Mouse (Mus musculus) midbrain, embryonic 15.5 days (tissue): ENCODE measurements around the gene Cacna2d3. TPM values are rescaled to one million over a fixed set of nuclear protein-coding genes. Genes with fewer than 3 reads are reported as not detected.

Experiments used
- ATAC-seq: fragments of 200-750 bp; cut with Nextera tagmentation; replicated peaks from 2 replicates; pipeline ENCODE4 v1.8.0; 2017; ENCODE audit warnings: moderate TSS enrichment
- H3K27ac ChIP-seq: fragments of 300-500 bp; sonication (generic); 2 replicates; pipeline ENCODE4 v1.5.1; 2015; ENCODE audit warnings: mild to moderate bottlenecking, inconsistent platforms
- H3K27me3 ChIP-seq: fragments of 300-500 bp; sonication (generic); replicated peaks from 2 replicates; pipeline ENCODE4 v1.6.1; 2015; ENCODE audit warnings: inconsistent platforms
- H3K36me3 ChIP-seq: fragments of 300-500 bp; sonication (generic); replicated peaks from 2 replicates; pipeline ENCODE4 v1.6.1; 2015; ENCODE audit warnings: inconsistent platforms
- H3K4me1 ChIP-seq: fragments of 300-500 bp; sonication (generic); 2 replicates; pipeline ENCODE4 v1.6.1; 2015; ENCODE audit warnings: inconsistent platforms
- H3K4me2 ChIP-seq: fragments of 300-500 bp; sonication (generic); 2 replicates; pipeline ENCODE4 v1.6.1; 2015; ENCODE audit warnings: inconsistent platforms, mild to moderate bottlenecking, moderate library complexity
- H3K4me3 ChIP-seq: fragments of 300-500 bp; sonication (generic); 2 replicates; pipeline ENCODE4 v1.5.1; 2015; ENCODE audit warnings: mild to moderate bottlenecking, inconsistent platforms
- H3K9ac ChIP-seq: fragments of 300-500 bp; sonication (generic); 2 replicates; pipeline ENCODE4 v1.6.1; 2015; ENCODE audit warnings: mild to moderate bottlenecking, inconsistent platforms
- H3K9me3 ChIP-seq: fragments of 300-500 bp; sonication (generic); 2 replicates; pipeline ENCODE4 v1.6.1; 2016; ENCODE audit warnings: inconsistent platforms
- WGBS: fragments of 180-500 bp; shearing (Covaris S2); methylation state at CpG from one replicate; pipeline ENCODE4 v1.1.7; 2015; ENCODE audit warnings: mixed read lengths; 5-methylcytosine and 5-hydroxymethylcytosine counted together
- polyA plus RNA-seq: library from polyadenylated mRNA; unstranded; fragments of >200 nt; fragmentation: Nextera tagmentation; extraction: Ambion mirVana; gene quantifications from 2 replicates; pipeline ENCODE4 v1.2.1, GENCODE M21; 2015

The Cacna2d3 gene
- polyA plus RNA-seq, 1 experiment from 2014 or later, result 41.9 TPM

- 91% methylated on average over 5 of the region's 5 CpGs for WGBS
- no peaks in the 10 kb centered on the region for H3K9me3 ChIP-seq
- H3K36me3 ChIP-seq, result no peaks in the 10 kb centered on the region
These were observed 626.2 kb downstream of the Cacna2d3 start for GRCm38 (mm10) chr14:29095431-29095830.

DNA sequence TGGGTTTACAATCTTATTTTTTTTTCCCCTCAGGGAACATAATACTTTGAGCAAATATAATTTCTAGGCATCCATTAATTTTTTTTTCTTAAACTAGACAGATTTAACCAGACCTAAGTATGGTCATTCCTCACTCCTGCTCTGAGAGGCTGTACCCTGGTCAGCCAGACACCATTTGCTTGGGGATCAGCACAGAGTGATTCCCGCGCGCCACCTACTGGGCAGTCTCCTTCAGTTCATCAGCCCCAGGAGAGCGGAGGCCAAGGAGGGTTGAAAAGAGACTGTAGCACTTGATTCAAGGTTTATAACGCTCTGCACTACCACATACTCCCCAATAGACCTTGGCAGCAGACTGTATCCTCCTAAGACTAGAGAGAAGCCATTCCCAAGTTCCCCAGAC lies 631.6 kb downstream of the Cacna2d3 start:
- Histone ChIP-seq H3K27ac (no peak overlapping the region), H3K36me3 (no peaks in the 10 kb centered on the region), H3K9me3 (no peaks in the 10 kb centered on the region), H3K4me2 (no peak overlapping the region), H3K27me3 (no peaks in the 10 kb centered on the region), H3K4me1 (no peaks in the 10 kb centered on the region), H3K4me3 (no peak overlapping the region), H3K9ac (no peak overlapping the region)
- ATAC-seq, result peak; percentile 84
- WGBS, result 5% methylated on average over 5 of the region's 5 CpGs

More at GRCm38 (mm10) chr14:29095431-29095830, 626.2 kb downstream of the Cacna2d3 start:
- no peak for ATAC-seq
- H3K27ac ChIP-seq, result no peak overlapping the region
- H3K9ac ChIP-seq, result no peak overlapping the region
- H3K4me1 ChIP-seq, result peaks cover 4% of the 10 kb centered on the region; the same call in 1 of the 2 replicates
- no peak overlapping the region for H3K4me3 ChIP-seq
- H3K27me3 ChIP-seq, result no peaks in the 10 kb centered on the region
- no peak overlapping the region for H3K4me2 ChIP-seq

- no peak overlapping the region for H3K27ac ChIP-seq
- 63% methylated on average over 4 of the region's 4 CpGs for WGBS
- no peak overlapping the region for H3K4me3 ChIP-seq
- H3K9ac ChIP-seq, result no peak overlapping the region
- no peaks in the 10 kb centered on the region for H3K9me3 ChIP-seq
- H3K4me1 ChIP-seq, result no peaks in the 10 kb centered on the region
- no peaks in the 10 kb centered on the region for H3K36me3 ChIP-seq
- H3K4me2 ChIP-seq, result no peak overlapping the region
- H3K27me3 ChIP-seq, result no peaks in the 10 kb centered on the region
- no peak for ATAC-seq
These were observed 635.1 kb downstream of the Cacna2d3 start for GRCm38 (mm10) chr14:29086528-29086927.

- Histone ChIP-seq H3K4me1 (no peaks in the 10 kb centered on the region), H3K4me2 (no peak overlapping the region), H3K9ac (no peak overlapping the region), H3K4me3 (no peak overlapping the region), H3K9me3 (no peaks in the 10 kb centered on the region), H3K27me3 (no peaks in the 10 kb centered on the region), H3K36me3 (no peaks in the 10 kb centered on the region), H3K27ac (no peak overlapping the region)
- 55% methylated on average over 7 of the region's 7 CpGs for WGBS
- ATAC-seq, result no peak
These were observed 636.0 kb downstream of the Cacna2d3 start for GRCm38 (mm10) chr14:29085493-29086159.

GRCm38 (mm10) chr14:29082171-29082570 lies 639.5 kb downstream of the Cacna2d3 start:
- H3K9ac ChIP-seq, result no peak overlapping the region
- no peak overlapping the region for H3K27ac ChIP-seq
- H3K27me3 ChIP-seq, result no peaks in the 10 kb centered on the region
- H3K4me2 ChIP-seq, result no peak overlapping the region
- no peaks in the 10 kb centered on the region for H3K9me3 ChIP-seq
- no peaks in the 10 kb centered on the region for H3K4me1 ChIP-seq
- WGBS, result 95% methylated on average over 1 of the region's 1 CpGs
- ATAC-seq, result no peak
- no peaks in the 10 kb centered on the region for H3K36me3 ChIP-seq
- H3K4me3 ChIP-seq, result no peak overlapping the region

DNA sequence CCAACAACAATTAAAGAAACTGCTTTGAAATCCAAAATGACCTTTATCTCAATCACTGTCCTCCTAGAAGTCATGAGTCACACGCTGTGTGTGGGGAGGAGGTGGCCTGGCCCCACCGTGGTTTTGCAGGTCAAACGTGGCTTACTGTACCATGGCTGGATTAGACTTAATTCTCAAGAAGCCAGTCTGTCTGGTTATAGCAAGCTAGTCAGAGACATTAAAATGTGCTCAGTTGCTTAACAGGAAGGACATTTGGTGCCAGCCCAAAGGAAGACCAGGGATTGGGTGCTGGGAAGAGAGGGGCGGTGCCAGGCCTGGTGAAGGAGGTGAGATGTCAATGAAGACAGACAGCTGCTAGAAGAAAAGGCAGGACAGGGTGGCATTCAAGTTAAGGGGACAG lies 641.0 kb downstream of the Cacna2d3 start:
- H3K9ac ChIP-seq, result no peak overlapping the region
- H3K4me2 ChIP-seq, result no peak overlapping the region
- no peaks in the 10 kb centered on the region for H3K4me1 ChIP-seq
- no peaks in the 10 kb centered on the region for H3K9me3 ChIP-seq
- WGBS, result 85% methylated on average over 4 of the region's 4 CpGs
- no peak for ATAC-seq
- no peaks in the 10 kb centered on the region for H3K27me3 ChIP-seq
- no peak overlapping the region for H3K4me3 ChIP-seq
- no peaks in the 10 kb centered on the region for H3K36me3 ChIP-seq
- H3K27ac ChIP-seq, result no peak overlapping the region

- no peaks in the 10 kb centered on the region for H3K36me3 ChIP-seq
- no peak overlapping the region for H3K9ac ChIP-seq
- H3K4me2 ChIP-seq, result no peak overlapping the region
- no peaks in the 10 kb centered on the region for H3K27me3 ChIP-seq
- H3K9me3 ChIP-seq, result no peaks in the 10 kb centered on the region
- no peak for ATAC-seq
- H3K4me1 ChIP-seq, result no peaks in the 10 kb centered on the region
- 90% methylated on average over 4 of the region's 4 CpGs for WGBS
- no peak overlapping the region for H3K27ac ChIP-seq
- no peak overlapping the region for H3K4me3 ChIP-seq
These were observed 641.4 kb downstream of the Cacna2d3 start for GRCm38 (mm10) chr14:29080228-29080627.

- no peak overlapping the region for H3K27ac ChIP-seq
- no peaks in the 10 kb centered on the region for H3K27me3 ChIP-seq
- H3K4me1 ChIP-seq, result no peaks in the 10 kb centered on the region
- no peaks in the 10 kb centered on the region for H3K36me3 ChIP-seq
- no peaks in the 10 kb centered on the region for H3K9me3 ChIP-seq
- WGBS, result 68% methylated on average over 3 of the region's 3 CpGs
- H3K4me2 ChIP-seq, result no peak overlapping the region
- no peak overlapping the region for H3K9ac ChIP-seq
- ATAC-seq, result no peak
- H3K4me3 ChIP-seq, result no peak overlapping the region
These were observed 644.2 kb downstream of the Cacna2d3 start for GRCm38 (mm10) chr14:29077418-29077817.

GRCm38 (mm10) chr14:29073747-29074146 lies 647.9 kb downstream of the Cacna2d3 start:
- 73% methylated on average over 4 of the region's 4 CpGs for WGBS
- Histone ChIP-seq H3K27ac (no peak overlapping the region), H3K4me3 (no peak overlapping the region), H3K27me3 (no peaks in the 10 kb centered on the region), H3K9me3 (no peaks in the 10 kb centered on the region), H3K9ac (no peak overlapping the region), H3K36me3 (no peaks in the 10 kb centered on the region), H3K4me2 (no peak overlapping the region), H3K4me1 (no peaks in the 10 kb centered on the region)
- no peak for ATAC-seq

DNA sequence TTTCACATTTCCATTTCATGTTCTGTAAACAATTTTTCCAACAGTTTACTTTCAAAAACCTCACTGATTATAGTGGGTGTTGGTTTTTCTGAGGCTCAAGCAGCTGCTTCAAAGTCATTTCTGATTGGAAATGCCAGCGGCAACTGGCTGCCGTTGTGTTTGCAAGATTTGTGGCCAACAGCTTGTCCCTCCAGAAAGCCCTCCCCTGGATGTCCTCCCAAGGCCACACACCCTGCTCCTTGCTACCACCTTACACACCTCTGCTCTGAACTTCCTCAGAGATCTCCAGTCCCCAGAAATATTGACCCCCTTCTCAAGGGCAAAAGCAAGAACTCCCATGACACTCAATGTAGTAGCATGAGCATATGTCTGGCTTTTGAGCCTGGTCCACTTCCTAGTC lies 659.0 kb downstream of the Cacna2d3 start:
- Histone ChIP-seq H3K9ac (no peak overlapping the region), H3K27ac (no peak overlapping the region), H3K36me3 (no peaks in the 10 kb centered on the region), H3K4me1 (no peaks in the 10 kb centered on the region), H3K4me3 (no peak overlapping the region), H3K9me3 (no peaks in the 10 kb centered on the region), H3K4me2 (no peak overlapping the region), H3K27me3 (no peaks in the 10 kb centered on the region)
- ATAC-seq, result no peak
- whole genome bisulfite sequencing, result 95% methylated on average over 2 of the region's 2 CpGs

- no peak overlapping the region for H3K27ac ChIP-seq
- WGBS, result 86% methylated on average over 1 of the region's 1 CpGs
- H3K4me3 ChIP-seq, result no peak overlapping the region
- no peaks in the 10 kb centered on the region for H3K9me3 ChIP-seq
- no peaks in the 10 kb centered on the region for H3K36me3 ChIP-seq
- H3K9ac ChIP-seq, result no peak overlapping the region
- no peaks in the 10 kb centered on the region for H3K4me1 ChIP-seq
- no peak overlapping the region for H3K4me2 ChIP-seq
- H3K27me3 ChIP-seq, result no peaks in the 10 kb centered on the region
- ATAC-seq, result no peak
These were observed 660.2 kb downstream of the Cacna2d3 start for GRCm38 (mm10) chr14:29061491-29061890.

DNA sequence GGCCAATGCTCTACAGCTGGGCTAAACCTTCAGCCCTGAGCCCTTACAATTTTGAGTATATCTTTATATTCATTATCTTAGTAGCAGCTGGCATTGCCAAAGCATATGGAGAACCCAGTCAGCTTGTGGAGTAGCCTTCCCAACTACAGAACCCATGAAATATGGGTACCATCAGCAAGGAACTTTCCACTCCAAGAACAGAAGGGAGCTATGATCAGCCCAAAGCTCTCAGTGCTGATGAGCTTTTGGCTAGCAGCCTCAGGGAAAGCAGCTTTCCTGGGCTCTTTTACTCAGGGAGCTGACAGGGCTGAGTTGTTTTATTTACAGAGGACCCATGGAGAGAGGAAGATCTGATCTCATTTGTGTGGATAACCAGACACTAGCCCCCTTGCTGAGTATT lies 661.0 kb downstream of the Cacna2d3 start:
- ATAC-seq, result no peak
- H3K4me3 ChIP-seq, result no peak overlapping the region
- H3K4me1 ChIP-seq, result no peaks in the 10 kb centered on the region
- H3K27me3 ChIP-seq, result no peaks in the 10 kb centered on the region
- H3K4me2 ChIP-seq, result no peak overlapping the region
- no peak overlapping the region for H3K27ac ChIP-seq
- H3K9me3 ChIP-seq, result no peaks in the 10 kb centered on the region
- H3K36me3 ChIP-seq, result no peaks in the 10 kb centered on the region
- no peak overlapping the region for H3K9ac ChIP-seq

DNA sequence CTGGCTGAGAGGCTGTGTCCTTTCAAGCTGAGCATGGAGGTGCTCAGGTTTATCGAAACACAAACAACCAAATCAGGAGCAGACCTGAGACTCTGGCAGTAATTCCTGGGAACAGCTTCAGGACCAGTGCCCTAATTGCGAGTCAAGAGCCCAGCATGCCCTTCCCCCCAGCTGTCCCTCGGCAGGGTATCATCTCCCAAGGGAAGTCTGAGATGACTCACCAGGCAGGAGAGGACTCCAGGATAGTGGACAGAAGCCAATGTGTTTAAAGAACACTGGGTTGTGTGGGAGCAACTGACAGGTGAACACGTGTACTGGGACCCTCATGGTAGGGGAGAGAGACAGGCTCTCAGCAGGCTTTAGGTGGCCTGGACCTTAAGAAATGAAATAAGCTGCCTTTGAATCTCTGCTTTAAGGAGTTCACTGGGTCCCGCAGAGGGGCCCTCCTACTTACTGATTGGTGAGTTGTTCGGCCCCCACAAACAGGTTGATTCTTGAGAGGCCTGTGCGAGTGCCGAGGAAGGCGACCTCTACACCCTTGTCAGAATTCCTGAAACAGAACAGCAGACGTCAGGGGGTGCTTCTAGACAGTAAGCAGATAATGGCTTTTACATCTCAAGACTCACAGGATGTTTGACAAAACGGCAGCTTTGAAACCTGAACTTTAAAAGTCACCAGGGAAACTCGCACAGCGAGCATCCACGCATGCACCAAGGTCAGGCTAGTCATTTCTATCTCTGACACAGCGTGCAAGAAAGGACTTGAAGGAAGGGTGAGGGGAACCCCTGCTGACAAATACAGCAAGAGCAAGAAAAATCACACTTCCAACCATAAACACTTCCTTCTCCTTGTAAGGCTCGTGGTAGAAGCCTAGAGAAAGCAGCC lies 669.5 kb downstream of the Cacna2d3 start:
- H3K27me3 ChIP-seq, result no peaks in the 10 kb centered on the region
- no peaks in the 10 kb centered on the region for H3K4me1 ChIP-seq
- H3K36me3 ChIP-seq, result no peaks in the 10 kb centered on the region
- no peak overlapping the region for H3K9ac ChIP-seq
- no peak for ATAC-seq
- H3K9me3 ChIP-seq, result no peaks in the 10 kb centered on the region
- no peak overlapping the region for H3K27ac ChIP-seq
- no peak overlapping the region for H3K4me3 ChIP-seq
- no peak overlapping the region for H3K4me2 ChIP-seq
- WGBS, result 68% methylated on average over 16 of the region's 16 CpGs
